Mouse (Mus musculus): Measurements from ENCODE around the gene Krtap5-4.
A peak's percentile ranks its signal among the peaks of the same experiment; 100 is the strongest.
"Not testable (repeated sequence)": the region's sequence is repeated elsewhere in the genome, so short reads cannot be mapped to it uniquely, and the experiment has no call there.

The Krtap5-4 gene

DNA sequence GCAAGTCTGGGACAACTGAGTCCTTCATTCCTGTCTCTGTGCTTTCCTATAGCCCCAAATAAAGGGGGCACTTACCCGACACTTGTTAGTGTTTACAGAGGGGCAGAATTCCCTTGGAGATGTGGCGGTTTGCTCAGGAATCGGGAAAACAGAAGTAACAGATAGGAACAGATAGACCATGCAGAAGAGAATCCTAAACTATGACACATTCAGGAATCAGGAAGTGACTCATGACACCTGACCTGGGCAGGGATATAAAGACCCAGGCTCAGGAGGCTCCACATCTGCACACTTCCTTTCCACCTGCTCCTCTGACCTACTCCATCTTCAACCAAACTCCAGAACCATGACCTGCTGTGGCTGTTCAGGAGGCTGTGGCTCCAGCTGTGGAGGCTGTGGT is at the start of gene Krtap5-4:
Gene Krtap5-4 (plus strand): TSS at position 301 of the 400 bp plus-strand sequence.
- no peak for DNase-seq

DNA sequence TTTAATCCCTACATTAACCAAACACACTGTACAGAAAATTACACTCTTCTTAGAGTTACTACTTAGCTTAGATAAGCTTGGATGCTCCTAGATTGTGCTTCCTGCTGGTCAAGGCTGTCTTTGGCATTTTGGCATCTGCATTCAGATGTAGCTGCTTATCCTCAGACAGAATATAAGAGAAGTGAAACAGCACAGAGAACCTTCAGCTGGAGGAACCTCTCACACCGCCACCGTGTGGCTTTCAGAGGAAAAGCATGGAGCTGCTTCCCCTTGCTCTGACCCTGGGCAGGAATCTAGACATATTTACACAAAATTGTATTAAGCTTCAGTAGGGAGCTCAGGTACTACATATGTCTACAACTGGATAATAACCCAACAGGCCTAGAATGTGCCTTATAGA is 47.8 kb upstream of the Krtap5-4 start:
- peak; percentile 20 for DNase-seq

- DNase-seq = not testable (repeated sequence)
Observed at GRCm38 (mm10) chr7:142258254-142258653, 45.1 kb upstream of the Krtap5-4 start, which contains the start of gene Gm2431. Gene Gm2431 (minus strand): TSS chr7:142258354.

GRCm38 (mm10) chr7:142274263-142274662 is 29.1 kb upstream of the Krtap5-4 start, which contains the start of gene Gm4559:
Gene Gm4559 (minus strand): TSS chr7:142274363.
- not testable (repeated sequence) for DNase-seq

DNA sequence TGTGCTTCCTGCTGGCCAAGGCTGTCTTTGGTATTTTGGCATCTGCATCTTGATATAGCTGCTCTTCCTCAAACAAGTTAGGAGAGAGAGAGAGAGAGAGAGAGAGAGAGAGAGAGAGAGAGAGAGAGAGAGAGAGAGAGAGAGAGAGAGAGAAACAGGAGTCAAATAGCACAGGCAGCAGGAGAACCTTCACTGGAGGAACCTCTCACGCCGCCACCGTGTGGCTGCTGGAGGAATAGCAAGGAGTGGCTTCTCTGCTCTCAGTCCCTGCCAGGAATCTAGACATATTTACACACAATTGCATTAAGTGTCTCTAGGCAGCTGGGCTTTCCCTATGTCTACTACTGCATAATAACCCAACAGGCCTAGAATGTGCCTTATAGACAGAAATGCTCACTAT is 25.2 kb upstream of the Krtap5-4 start:
- peak; percentile 74 for DNase-seq

GRCm38 (mm10) chr7:142279291-142279690 is 24.1 kb upstream of the Krtap5-4 start:
- DNase-seq = not testable (repeated sequence)

GRCm38 (mm10) chr7:142282847-142283246 is 20.5 kb upstream of the Krtap5-4 start:
- not testable (repeated sequence) for DNase-seq

DNA sequence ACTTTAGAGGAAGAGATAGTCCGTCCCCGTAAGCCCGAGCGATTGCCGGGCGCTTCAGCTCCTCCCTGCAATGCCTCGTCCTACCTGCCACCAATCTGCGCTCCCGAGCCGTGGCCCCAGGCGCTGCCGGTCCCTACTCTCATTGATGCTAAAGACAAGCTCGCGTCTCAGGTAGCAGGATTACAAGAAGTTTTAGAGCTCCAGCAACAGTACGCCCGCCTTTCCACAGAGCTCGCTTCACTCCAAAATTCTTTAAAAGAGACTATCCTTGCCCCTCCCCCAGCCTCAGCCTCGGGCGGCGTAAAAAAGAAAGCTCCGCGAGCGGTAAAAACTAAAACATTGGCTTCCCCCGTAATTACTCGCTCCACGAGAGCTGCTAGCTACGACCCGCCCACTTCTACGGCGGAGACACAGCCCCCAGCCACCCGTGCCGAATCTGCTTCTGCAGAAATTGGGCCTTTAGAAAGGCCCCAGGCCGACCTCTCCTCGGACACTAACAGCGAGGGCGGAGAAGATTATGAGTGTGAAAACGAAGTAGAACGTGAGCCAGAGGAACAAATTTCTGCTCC is 19.2 kb upstream of the Krtap5-4 start:
- peak; percentile 62 for DNase-seq

- peak; percentile 94 for DNase-seq
Observed at GRCm38 (mm10) chr7:142284615-142285080, 18.7 kb upstream of the Krtap5-4 start.

DNA sequence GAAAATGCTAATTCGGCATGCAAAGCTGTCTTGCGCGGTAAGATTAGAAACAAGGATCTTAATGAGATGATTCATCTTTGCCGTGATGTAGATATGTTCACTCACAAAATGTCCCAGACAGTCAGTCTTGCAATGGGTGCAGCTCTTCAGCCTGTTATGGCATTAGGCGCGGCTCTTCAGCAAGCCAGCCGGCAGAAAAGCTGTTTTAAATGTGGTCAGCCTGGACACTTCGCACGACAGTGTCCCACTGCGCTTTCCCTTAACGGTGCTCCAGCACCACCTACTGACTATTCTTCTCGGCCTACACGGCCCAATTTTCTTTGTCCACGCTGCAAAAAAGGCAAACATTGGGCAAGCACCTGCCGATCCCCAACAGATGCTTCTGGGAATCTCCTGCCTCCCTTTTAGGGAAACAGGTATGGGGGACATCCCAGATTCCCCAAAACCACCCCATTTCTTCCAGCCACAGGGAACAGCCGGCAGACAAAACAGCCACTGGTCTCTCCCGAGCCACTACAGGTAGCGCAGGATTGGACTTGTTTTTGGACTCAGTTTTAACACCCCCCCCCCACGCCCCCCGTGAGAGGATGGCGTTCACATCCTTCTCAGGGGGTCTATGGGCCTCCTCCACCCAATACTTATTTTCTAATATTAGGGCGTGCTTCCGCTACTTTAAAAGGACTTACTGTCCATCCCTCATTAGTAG is 18.1 kb upstream of the Krtap5-4 start:
- DNase-seq = peak; percentile 40

DNA sequence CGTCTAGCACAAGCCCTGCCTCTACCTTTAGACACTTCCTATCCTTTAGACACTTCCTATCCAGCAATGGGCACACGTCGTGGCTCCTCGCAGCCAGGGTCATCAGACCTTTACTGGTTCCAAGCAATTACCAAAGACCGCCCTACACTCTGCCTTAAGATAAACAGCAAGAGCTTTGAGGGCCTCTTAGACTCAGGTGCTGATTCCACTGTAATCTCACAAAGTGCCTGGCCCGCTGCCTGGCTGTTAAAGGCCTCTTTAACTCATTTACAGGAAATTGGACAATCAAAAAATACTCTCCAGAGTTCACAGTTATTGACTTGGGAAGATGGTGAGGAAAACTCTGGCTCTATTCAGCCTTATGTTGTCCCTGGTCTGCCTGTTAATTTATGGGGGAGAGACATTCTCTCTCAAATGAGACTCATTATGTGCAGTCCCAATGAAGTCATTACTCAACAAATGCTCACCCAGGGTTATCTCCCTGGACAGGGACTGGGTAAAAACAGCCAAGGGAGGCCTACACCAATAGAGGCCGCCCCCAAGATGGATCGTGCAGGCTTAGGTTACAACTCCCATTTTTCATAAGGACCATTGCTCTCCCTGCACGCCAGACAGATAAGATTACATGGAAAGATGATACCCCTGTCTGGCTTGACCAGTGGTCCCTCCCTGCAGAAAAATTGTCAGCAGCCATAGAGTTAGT is 17.3 kb upstream of the Krtap5-4 start:
- peak; percentile 58 for DNase-seq

GRCm38 (mm10) chr7:142293851-142294250 is 9.5 kb upstream of the Krtap5-4 start:
- peak; percentile 40 for DNase-seq

GRCm38 (mm10) chr7:142295418-142295817 is 7.9 kb upstream of the Krtap5-4 start:
- DNase-seq = no peak

- not testable (repeated sequence) for DNase-seq
Observed at GRCm38 (mm10) chr7:142296108-142296507, 7.2 kb upstream of the Krtap5-4 start.

DNA sequence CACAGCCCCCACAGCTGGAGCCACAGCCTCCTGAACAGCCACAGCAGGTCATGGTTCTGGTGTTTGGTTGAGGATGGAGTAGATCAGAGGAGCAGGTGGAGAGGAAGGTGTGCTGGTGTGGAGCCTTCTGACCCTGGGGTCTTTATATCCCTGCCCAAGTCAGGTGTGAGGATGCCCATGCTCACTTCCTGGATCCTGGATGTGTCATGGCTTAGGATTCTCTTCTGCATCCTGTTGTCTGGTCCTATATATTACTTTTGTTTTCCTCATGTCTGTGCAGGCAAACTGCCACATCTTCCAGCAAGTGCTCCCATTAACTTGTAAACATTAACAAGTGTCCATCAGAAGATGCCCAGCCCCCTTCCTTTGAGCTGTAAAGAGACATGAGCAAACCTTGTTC is 6.3 kb upstream of the Krtap5-4 start, which contains the start of gene Krtap5-1:
Gene Krtap5-1 (minus strand): TSS at position 101 of the 400 bp plus-strand sequence.
- DNase-seq = not testable (repeated sequence)

DNA sequence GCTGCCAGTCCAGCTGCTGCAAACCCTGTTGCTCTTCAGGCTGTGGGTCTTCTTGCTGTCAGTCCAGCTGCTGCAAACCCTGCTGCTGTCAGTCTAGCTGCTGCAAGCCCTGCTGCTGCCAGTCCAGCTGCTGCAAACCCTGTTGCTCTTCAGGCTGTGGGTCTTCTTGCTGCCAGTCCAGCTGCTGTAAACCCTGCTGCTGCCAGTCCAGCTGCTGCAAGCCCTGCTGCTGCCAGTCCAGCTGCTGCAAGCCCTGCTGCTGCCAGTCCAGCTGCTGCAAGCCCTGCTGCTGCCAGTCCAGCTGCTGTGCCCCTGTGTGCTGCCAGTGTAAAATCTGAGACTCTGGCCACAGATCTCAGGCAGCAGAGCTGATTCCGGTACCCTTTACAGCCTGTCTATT is 580 bp downstream of the Krtap5-4 start:
- not testable (repeated sequence) for DNase-seq

- DNase-seq = no peak
Observed at GRCm38 (mm10) chr7:142314600-142315285, 11.4 kb downstream of the Krtap5-4 start.

GRCm38 (mm10) chr7:142316558-142316957 is 13.2 kb downstream of the Krtap5-4 start:
- peak; percentile 48 for DNase-seq

DNA sequence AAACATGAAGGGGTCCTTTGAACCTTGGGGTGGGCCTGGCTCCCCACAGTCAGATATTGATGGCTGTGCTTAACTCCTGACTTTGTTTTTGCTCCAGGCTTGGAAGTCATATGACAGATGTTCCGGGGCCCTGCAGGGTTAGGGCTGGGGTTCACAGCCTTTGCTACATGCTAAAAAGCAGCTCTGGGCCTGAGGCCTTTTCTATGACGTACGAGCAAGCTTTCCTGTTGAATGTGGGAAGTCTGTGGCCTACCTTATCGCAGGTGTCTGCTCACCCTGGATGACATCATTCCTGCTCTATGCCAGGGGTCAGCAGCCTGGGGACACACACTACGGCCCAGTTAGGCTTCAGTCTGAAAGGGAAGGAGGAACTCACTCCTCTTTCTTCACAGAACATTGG is 13.9 kb downstream of the Krtap5-4 start:
- no peak for DNase-seq

GRCm38 (mm10) chr7:142319124-142319523 is 15.8 kb downstream of the Krtap5-4 start:
- no peak for DNase-seq

DNA sequence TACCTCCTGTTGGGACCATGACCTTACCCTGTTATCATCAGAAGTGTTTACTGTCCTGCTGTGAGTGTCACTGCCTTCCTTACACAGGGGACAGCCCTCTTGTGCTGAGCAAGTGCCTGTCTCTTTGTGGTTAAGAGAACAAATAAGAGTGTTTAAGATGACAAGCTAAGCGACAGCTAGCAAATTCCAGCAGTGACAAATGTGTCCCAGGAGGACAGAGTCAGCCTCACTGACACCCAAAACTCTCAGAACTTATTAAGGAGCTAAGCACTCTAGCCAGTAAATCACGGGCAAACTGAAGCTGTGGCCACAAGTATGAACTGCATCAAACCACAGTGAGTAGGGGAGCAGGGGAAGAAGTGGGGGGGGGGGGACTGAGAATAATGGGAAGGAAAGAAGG is 17.6 kb downstream of the Krtap5-4 start:
- no peak for DNase-seq

DNA sequence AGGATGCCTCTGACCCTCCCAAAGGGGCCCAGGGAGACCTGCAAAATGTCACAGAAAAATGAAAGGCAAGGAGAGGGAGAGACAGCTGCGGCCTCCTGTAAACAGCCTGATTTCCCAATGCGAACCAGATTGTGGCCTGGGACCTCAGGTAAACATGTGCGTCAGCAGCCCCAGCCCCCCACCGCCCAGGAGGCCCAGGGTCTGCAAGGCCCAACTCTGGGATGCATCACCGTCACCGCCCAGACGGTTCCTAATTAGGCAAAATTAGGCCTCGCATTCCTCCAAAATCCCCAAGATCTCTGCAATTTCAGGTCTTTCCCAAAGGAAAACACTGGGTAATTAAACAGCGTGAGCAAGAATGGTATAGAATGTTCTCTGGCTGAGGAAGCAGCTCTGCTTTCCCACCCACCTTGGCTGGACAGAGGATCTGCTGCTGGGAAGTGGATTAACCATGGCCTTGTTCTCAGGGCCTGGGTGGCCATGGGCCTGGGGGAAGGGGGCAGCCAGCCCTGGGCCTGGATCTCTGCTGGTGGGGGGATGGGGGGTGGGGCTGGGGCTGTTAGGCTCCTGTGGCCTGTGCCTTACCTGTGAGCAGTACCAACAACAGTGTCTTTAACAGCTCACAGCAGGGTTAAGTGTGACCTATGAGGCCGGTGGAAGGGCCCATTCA is 18.4 kb downstream of the Krtap5-4 start:
- DNase-seq = not testable (repeated sequence)

Data from lung, postnatal 14 days (tissue).